Mouse (Mus musculus) heart, embryonic 10.5 days (tissue): ENCODE results near the gene Gm960. TPM values are rescaled to one million over a fixed set of nuclear protein-coding genes. Genes with fewer than 3 reads are reported as not detected.

Source experiments
- DNase-seq: peaks from one replicate; pipeline ENCODE4 v3.0.0-alpha.2; 2017; ENCODE audit warnings: low spot score
- H3K27ac ChIP-seq: fragments of 300-500 bp; sonication (generic); 2 replicates; pipeline ENCODE4 v1.5.1; 2016; ENCODE audit warnings: mild to moderate bottlenecking
- H3K27me3 ChIP-seq: fragments of 300-500 bp; sonication (generic); 2 replicates; pipeline ENCODE4 v1.6.1; 2016; ENCODE audit warnings: mild to moderate bottlenecking; ENCODE audit not compliant: poor library complexity, insufficient read depth, severe bottlenecking
- H3K36me3 ChIP-seq: fragments of 300-500 bp; sonication (generic); 2 replicates; pipeline ENCODE4 v1.6.1; 2016; ENCODE audit warnings: mild to moderate bottlenecking, moderate library complexity
- H3K4me1 ChIP-seq: fragments of 300-500 bp; sonication (generic); 2 replicates; pipeline ENCODE4 v1.6.1; 2016; ENCODE audit warnings: mild to moderate bottlenecking
- H3K4me3 ChIP-seq: fragments of 300-500 bp; sonication (generic); 2 replicates; pipeline ENCODE4 v1.5.1; 2016; ENCODE audit warnings: mild to moderate bottlenecking, moderate library complexity
- H3K9me3 ChIP-seq: fragments of 300-500 bp; sonication (generic); 2 replicates; pipeline ENCODE4 v1.6.1; 2016; ENCODE audit warnings: mild to moderate bottlenecking, moderate library complexity
- WGBS: fragments of 180-500 bp; shearing (Covaris S2); methylation state at CpG from one replicate; pipeline ENCODE4 v1.1.7; 2016; 5-methylcytosine and 5-hydroxymethylcytosine counted together
- polyA plus RNA-seq: library from polyadenylated mRNA; unstranded; fragments of >200 nt; fragmentation: Nextera tagmentation; extraction: Ambion mirVana; gene quantifications from 2 replicates; pipeline ENCODE4 v1.2.1, GENCODE M21; 2016

Gene Gm960
- polyA plus RNA-seq, 1 experiment from 2014 or later: 2.2 TPM

DNA sequence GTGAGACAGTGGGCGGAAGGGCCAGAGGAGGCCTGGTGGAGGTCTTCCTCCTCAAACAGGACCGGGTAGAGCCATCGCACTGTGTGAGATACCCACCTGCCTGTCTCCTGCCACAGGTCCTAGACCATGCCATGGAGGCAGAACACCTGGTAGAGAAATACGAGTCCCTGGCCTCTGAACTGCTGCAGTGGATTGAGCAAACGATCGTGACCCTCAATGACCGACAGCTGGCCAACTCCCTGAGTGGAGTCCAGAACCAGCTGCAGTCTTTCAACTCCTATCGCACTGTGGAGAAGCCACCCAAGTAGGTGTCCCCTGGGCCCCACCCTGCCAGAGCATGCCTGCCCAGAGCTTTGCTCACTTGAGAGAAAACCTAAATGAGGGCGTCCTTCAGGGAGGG, 30.7 kb upstream of the Gm960 start:
- Histone ChIP-seq H3K27me3 (peaks cover 6% of the 10 kb centered on the region; the same call in 1 of the 2 replicates), H3K9me3 (no peaks in the 10 kb centered on the region), H3K36me3 (no peaks in the 10 kb centered on the region), H3K4me1 (no peaks in the 10 kb centered on the region), H3K27ac (no peak overlapping the region), H3K4me3 (no peak overlapping the region)
- no peak for DNase-seq
- 84% methylated on average over 9 of the region's 9 CpGs for WGBS

DNA sequence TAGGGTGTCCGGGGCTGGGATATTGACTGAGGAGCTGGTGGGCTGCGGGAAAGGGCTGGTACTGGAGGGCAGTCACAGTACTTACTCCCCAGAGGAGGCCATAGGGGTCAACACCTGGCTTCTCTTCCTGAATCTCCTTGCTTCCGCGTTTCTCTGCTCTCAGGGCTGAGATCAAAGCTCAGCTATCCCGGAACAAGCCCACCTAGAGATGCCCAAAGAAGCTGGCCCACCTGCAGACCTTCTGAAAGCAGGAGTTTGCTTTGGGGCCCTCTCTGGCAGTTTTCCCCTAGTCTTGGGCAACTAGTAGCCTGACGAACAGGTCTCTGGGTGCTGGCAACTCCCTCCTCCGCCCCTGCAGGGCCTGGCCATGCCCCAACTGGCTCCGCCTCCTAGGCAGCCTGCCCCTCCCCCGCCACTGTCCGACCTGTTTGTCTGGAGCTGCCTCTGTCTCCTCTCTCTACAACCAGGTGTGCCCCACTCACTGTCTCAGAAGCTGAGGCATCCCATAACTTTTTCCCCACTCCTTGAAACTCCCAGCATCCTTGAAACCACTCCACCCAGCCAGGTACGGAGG, 22.3 kb upstream of the Gm960 start:
- peaks cover 24% of the 10 kb centered on the region for H3K4me1 ChIP-seq
- no peaks in the 10 kb centered on the region for H3K9me3 ChIP-seq
- no peaks in the 10 kb centered on the region for H3K36me3 ChIP-seq
- WGBS: 11% methylated on average over 11 of the region's 11 CpGs
- H3K27ac ChIP-seq: peak overlapping the region; percentile 52
- DNase-seq: no peak
- peaks cover 69% of the 10 kb centered on the region for H3K27me3 ChIP-seq
- H3K4me3 ChIP-seq: peak overlapping the region; percentile 22

DNA sequence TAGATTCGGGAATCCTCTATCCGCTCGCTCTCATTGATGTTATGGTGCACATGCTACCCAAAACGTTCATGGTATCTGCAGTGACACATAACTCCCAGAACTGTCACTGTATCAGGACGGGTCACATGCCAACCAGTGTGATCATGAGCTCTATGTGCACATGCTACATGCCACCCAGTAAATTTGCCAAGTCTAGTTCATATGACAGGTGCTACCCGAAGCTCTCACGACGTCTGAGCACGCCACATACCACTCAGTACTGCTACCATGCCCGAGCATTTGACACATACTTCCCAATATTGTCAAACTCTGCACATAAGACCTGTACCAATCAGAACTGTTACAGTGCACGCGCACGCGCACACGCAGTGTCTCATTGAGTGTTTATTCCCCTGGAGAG, 21.6 kb upstream of the Gm960 start:
- Histone ChIP-seq H3K27ac (no peak overlapping the region), H3K36me3 (no peaks in the 10 kb centered on the region), H3K4me1 (peaks cover 24% of the 10 kb centered on the region), H3K4me3 (no peak overlapping the region), H3K27me3 (peaks cover 76% of the 10 kb centered on the region), H3K9me3 (no peaks in the 10 kb centered on the region)
- no peak for DNase-seq
- 80% methylated on average over 15 of the region's 15 CpGs for WGBS

DNA sequence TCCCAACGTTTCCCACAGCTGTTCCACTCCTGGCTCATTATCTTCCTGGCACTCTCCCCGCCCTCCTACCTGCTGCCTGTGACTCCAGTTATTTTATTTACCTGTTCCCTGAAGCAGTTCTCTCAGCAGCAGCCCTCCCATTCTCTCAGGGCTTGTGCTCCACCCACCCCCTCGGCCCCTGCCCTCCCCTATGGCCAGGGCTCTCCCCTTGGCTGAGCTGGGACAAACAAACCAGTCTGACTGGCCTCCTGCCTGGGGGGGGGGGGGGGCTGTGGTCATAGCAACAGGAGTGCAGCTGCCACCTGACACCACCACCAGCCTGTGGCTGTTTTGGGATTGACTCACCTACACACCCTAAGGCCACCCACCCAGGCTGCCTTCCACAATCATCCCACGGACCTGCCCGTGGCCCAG, 20.9 kb upstream of the Gm960 start:
- Histone ChIP-seq H3K4me3 (no peak overlapping the region), H3K4me1 (peaks cover 24% of the 10 kb centered on the region), H3K9me3 (no peaks in the 10 kb centered on the region), H3K27ac (no peak overlapping the region), H3K36me3 (no peaks in the 10 kb centered on the region), H3K27me3 (peaks cover 83% of the 10 kb centered on the region)
- 19% methylated on average over 5 of the region's 5 CpGs for WGBS
- no peak for DNase-seq

DNA sequence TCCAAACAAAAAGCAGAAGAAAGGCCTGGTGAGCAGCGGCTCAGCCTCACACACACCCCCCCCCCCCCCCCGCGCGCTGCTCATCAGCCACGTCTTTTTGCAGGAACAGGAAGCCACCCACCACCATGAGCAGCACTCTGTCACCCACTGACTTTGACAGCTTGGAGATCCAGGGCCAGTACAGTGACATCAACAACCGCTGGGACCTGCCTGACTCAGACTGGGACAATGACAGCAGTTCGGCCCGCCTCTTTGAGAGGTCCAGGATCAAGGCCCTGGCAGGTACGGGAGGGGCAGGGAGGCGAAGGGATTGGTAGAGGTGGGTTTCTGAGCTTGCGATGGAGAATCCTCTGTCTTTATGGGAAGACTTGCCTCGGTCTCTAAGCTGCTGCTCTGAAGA, 20.2 kb upstream of the Gm960 start:
- H3K27ac ChIP-seq: no peak overlapping the region
- no peak overlapping the region for H3K4me3 ChIP-seq
- peaks cover 24% of the 10 kb centered on the region for H3K4me1 ChIP-seq
- DNase-seq: no peak
- peaks cover 90% of the 10 kb centered on the region for H3K27me3 ChIP-seq
- 28% methylated on average over 11 of the region's 12 CpGs for WGBS
- H3K36me3 ChIP-seq: no peaks in the 10 kb centered on the region
- H3K9me3 ChIP-seq: no peaks in the 10 kb centered on the region

DNA sequence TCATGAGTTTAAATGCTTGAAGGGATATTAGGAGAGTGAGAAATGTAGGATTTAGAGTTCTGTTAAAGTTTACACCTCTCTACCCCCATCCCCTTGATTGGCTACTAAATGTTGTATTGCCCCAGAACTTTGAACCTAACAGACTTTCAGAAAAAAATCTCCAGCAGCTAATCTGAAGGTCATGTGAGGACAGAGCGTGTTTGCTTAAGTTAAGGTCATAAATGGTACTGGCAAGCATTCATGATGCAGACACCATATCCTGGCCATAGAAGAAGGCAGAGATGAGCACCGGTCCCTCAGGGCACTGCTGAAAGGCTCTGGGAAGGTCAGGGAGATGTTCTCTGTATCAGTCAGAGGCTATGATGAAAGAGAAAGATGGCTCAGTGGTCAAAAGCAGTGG, 18.8 kb upstream of the Gm960 start:
- no peaks in the 10 kb centered on the region for H3K9me3 ChIP-seq
- H3K36me3 ChIP-seq: no peaks in the 10 kb centered on the region
- H3K27ac ChIP-seq: no peak overlapping the region
- peaks cover 99% of the 10 kb centered on the region for H3K27me3 ChIP-seq
- DNase-seq: no peak
- 88% methylated on average over 2 of the region's 2 CpGs for WGBS
- no peak overlapping the region for H3K4me3 ChIP-seq
- H3K4me1 ChIP-seq: peaks cover 32% of the 10 kb centered on the region

DNA sequence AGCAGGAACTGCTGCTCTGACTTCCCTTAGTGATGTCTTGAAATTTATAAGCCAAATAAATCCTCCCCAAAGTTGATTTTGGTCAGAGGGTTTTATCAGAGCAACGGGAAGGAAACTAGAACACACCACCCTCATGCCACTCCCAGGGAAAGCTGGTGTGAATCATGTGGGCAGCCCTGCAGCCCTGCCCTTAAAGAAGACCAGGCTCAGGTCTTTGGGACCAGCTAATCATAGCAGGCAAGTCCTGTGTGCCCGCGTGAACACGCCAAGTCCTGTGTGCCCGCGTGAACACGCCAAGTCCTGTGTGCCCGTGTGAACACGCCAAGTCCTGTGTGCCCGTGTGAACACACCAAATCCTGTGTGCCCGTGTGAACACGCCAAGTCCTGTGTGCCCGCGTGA, 18.3 kb upstream of the Gm960 start:
- Histone ChIP-seq H3K4me3 (no peak overlapping the region), H3K9me3 (no peaks in the 10 kb centered on the region), H3K27me3 (peaks cover 98% of the 10 kb centered on the region), H3K36me3 (no peaks in the 10 kb centered on the region), H3K27ac (no peak overlapping the region), H3K4me1 (peaks cover 35% of the 10 kb centered on the region)
- WGBS: 88% methylated on average over 14 of the region's 14 CpGs
- no peak for DNase-seq

DNA sequence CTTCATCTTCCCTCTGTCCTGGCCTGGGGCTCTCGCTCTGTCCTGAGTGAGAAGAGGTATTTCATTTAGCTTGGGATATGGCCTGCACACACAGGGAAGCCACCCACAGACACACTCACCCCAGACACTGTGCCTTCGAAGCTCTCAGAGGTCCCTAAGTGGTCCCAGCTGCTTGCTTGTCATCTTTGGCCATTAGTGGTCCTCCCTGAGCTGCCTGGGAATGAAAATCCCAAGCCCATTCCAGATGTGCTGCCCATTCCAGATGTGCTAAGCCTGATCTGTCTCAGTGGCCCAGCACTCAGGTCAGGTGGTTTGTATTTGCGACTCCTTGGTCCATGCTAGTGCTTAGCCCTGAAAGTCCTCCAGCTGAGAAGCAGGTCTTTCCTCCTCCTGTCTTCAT, 15.4 kb upstream of the Gm960 start:
- H3K4me3 ChIP-seq: no peak overlapping the region
- WGBS: 67% methylated on average over 3 of the region's 3 CpGs
- no peaks in the 10 kb centered on the region for H3K36me3 ChIP-seq
- DNase-seq: no peak
- H3K27ac ChIP-seq: no peak overlapping the region
- H3K9me3 ChIP-seq: no peaks in the 10 kb centered on the region
- peaks cover 98% of the 10 kb centered on the region for H3K27me3 ChIP-seq
- peaks cover 23% of the 10 kb centered on the region; the same call in 1 of the 2 replicates for H3K4me1 ChIP-seq

DNA sequence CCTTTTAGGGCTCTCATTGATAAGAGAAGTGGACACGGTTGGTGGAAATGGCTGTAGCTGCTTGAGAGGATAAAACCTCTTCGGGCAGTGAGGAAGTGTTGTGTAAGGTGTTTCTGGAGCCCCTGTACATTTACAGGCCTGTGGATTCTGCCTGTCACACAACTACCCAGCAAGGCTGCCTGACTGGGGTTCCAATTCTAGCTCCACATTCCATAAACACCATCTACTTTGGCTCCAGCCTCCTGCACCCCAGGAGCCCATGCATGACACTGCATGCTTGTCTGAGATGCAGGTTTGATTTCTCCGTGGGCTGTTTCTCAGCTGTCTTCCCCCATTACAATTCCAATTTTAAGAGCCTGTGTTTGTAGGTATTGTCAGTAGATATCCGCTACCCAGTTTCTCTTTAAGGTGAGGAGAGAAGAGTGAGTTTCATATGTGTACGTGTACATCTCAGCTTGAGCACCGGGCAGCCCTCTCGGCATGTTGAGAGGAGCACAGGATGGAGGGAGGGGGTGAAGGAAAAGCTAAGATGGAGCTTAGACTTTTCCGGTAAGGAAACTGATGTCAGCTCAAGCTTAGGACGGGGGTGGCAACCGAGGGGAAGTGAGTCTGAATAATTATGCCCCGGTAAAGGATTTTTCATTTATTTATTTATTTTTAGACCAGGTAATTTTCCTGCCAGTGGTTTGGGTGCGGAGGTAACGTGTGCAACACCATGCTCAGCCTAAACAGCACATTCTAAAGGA, 14.5 kb upstream of the Gm960 start:
- Histone ChIP-seq H3K4me3 (peak overlapping the region; percentile 70), H3K36me3 (no peaks in the 10 kb centered on the region), H3K9me3 (no peaks in the 10 kb centered on the region), H3K27ac (no peak overlapping the region), H3K4me1 (peaks cover 19% of the 10 kb centered on the region; the same call in 1 of the 2 replicates), H3K27me3 (peaks cover 94% of the 10 kb centered on the region)
- WGBS: 39% methylated on average over 13 of the region's 13 CpGs
- no peak for DNase-seq

DNA sequence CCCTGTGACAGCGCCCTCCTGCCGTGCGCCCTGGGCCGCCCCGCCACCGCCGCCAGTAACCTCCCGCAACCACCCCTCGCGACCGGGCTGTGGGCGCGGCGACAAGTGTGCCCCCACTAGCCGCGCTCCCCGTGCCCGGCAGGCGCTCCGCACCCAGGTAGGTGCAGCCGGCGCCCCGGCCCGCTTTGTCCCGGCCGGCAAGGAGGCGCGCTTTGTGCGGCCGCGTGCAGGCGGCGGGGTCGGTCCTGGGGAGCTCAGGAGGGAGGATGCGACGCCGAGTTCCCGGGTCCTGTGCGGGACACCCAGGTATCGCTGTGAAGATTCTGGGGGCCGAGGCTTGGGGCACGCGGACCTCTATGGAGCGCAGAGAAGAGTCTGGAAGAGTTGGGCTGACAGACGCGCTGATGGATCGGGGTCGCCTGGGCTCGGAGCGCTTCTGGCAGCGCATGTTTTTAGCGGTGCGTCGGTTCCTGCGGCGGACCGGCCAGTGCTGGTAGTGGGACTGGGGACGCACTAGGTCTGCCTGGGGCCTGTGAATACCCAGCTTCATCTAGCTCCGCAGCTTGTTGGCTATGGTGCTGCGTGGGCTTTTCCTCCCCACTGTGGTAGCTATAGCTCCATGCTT, 13.8 kb upstream of the Gm960 start:
- DNase-seq: peak; percentile 74
- WGBS: under 1% methylated on average over 58 of the region's 60 CpGs
- H3K4me3 ChIP-seq: peak overlapping the region; percentile 70
- no peaks in the 10 kb centered on the region for H3K9me3 ChIP-seq
- H3K4me1 ChIP-seq: peaks cover 19% of the 10 kb centered on the region; the same call in 1 of the 2 replicates
- H3K36me3 ChIP-seq: no peaks in the 10 kb centered on the region
- peak overlapping the region; percentile 72 for H3K27ac ChIP-seq
- H3K27me3 ChIP-seq: peaks cover 90% of the 10 kb centered on the region

DNA sequence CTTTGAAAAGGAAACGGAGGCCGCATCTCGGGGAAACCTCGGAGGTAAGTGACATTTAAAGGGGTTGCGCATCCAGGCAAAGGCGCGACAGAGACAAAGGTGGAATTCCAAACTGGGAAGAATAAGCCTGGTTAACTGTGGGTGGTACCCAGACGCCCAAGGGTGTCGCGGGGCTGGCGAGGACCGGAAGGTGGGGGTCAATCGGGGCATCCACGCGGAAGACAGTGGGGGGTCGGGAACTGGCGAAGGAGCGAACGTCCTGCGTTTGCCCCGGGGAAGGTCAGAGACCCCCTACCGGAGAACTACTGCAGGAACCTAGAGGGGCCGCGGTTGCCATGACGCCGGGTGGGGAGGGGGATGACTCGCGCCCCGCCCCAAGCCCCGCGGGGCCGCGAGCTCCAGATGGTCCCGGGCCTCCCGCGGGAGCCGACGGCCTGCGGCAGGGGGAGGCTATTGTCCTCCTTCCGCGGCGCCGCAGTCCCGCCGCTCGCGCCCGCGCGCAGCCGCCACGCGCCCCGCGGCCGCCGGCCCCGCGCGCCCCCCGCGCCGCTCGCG, 13.2 kb upstream of the Gm960 start:
- H3K9me3 ChIP-seq: no peaks in the 10 kb centered on the region
- no peaks in the 10 kb centered on the region for H3K36me3 ChIP-seq
- peaks cover 85% of the 10 kb centered on the region for H3K27me3 ChIP-seq
- H3K27ac ChIP-seq: peak overlapping the region; percentile 72; the same call in 1 of the 2 replicates
- peaks cover 19% of the 10 kb centered on the region; the same call in 1 of the 2 replicates for H3K4me1 ChIP-seq
- WGBS: under 1% methylated on average over 40 of the region's 65 CpGs
- peak overlapping the region; percentile 70 for H3K4me3 ChIP-seq
- peak; percentile 65 for DNase-seq

DNA sequence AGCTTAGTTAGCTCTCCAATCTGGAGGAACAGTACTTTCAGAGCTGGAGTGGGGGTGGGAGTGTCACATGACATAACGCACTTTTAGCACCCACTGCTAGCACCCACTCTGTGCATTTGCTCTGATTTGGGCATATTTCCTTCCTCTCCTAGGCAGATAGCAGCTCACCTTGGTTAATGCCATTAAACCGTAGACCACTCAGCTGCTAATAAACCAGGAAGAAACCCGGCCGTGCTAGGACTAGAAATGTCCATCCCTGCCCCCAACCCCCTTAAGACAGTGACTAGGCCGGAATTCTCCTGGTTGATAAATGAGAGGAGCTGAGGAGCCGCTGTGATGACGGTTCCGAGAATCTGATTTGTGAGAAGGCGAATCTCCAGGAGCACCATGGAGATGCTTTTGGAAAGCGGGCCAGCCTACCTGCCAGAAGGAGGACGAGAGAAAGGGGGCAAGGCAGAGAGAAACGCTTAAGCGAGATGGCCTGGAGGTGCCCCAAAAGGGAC, 12.7 kb upstream of the Gm960 start, which contains the start of gene Sptbn2:
TSS of gene Sptbn2 (plus strand) at position 70 of the 503 bp plus-strand sequence.
- Histone ChIP-seq H3K4me3 (peak within 1 kb of the TSS; percentile 70), H3K36me3 (no peaks in the 10 kb centered on the region), H3K9me3 (no peaks in the 10 kb centered on the region), H3K27ac (peak within 1 kb of the TSS; percentile 72; the same call in 1 of the 2 replicates), H3K4me1 (peaks cover 19% of the 10 kb centered on the region; the same call in 1 of the 2 replicates), H3K27me3 (peaks cover 80% of the 10 kb centered on the region)
- no peak for DNase-seq
- WGBS: 12% methylated on average over 13 of the region's 13 CpGs

DNA sequence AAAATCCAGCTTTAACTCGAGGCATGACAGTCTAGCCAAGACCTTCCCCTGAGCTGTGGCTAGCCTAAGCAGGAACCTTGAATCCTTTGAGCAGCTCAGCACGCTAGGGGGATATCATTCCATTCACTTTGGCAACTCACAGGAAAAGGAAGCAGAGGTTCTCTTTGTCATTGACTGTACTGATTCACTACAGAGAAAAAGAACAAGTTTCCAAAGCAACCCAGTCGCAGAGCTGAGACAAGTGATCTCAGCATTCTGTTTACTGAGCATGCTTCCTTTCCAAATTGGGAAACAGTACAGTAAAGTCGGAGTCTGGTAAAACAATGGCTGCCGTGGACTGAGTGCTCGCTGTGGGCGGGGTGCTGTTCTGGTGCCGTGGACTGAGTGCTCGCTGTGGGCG, 10.3 kb upstream of the Gm960 start:
- Histone ChIP-seq H3K27ac (no peak overlapping the region), H3K9me3 (no peaks in the 10 kb centered on the region), H3K4me3 (no peak overlapping the region), H3K27me3 (peaks cover 66% of the 10 kb centered on the region), H3K4me1 (peaks cover 19% of the 10 kb centered on the region; the same call in 1 of the 2 replicates), H3K36me3 (no peaks in the 10 kb centered on the region)
- 74% methylated on average over 10 of the region's 10 CpGs for WGBS
- no peak for DNase-seq
